Mouse (Mus musculus) forebrain, embryonic 10.5 days (tissue): Measurements from ENCODE around the gene Aoc1. TPM values are rescaled to one million over a fixed set of nuclear protein-coding genes. Genes with fewer than 3 reads are reported as not detected.

Source experiments
- DNase-seq: peaks from one replicate; pipeline ENCODE4 v3.0.0-alpha.2; 2017; ENCODE audit warnings: low spot score; ENCODE audit errors: extremely low spot score
- H3K27ac ChIP-seq: fragments of 300-500 bp; sonication (generic); 2 replicates; pipeline ENCODE4 v1.5.1; 2016; ENCODE audit warnings: mild to moderate bottlenecking
- H3K27me3 ChIP-seq: fragments of 300-500 bp; sonication (generic); 2 replicates; pipeline ENCODE4 v1.6.1; 2016; ENCODE audit warnings: mild to moderate bottlenecking; ENCODE audit not compliant: poor library complexity, severe bottlenecking
- H3K36me3 ChIP-seq: fragments of 300-500 bp; sonication (generic); replicated peaks from 2 replicates; pipeline ENCODE4 v1.6.1; 2016; ENCODE audit warnings: mild to moderate bottlenecking, moderate library complexity
- H3K4me1 ChIP-seq: fragments of 300-500 bp; sonication (generic); 2 replicates; pipeline ENCODE4 v1.6.1; 2016
- H3K4me3 ChIP-seq: fragments of 300-500 bp; sonication (generic); 2 replicates; pipeline ENCODE4 v1.5.1; 2016; ENCODE audit warnings: mild to moderate bottlenecking, moderate library complexity
- H3K9me3 ChIP-seq: fragments of 300-500 bp; sonication (generic); 2 replicates; pipeline ENCODE4 v1.6.1; 2016; ENCODE audit warnings: mild to moderate bottlenecking, moderate library complexity
- WGBS: fragments of 180-500 bp; shearing (Covaris S2); methylation state at CpG from one replicate; pipeline ENCODE4 v1.1.7; 2016; 5-methylcytosine and 5-hydroxymethylcytosine counted together
- polyA plus RNA-seq: library from polyadenylated mRNA; unstranded; fragments of >200 nt; fragmentation: Nextera tagmentation; extraction: Ambion mirVana; gene quantifications from 2 replicates; pipeline ENCODE4 v1.2.1, GENCODE M21; 2016

The Aoc1 gene
- polyA plus RNA-seq, 1 experiment from 2014 or later, result 0.05 TPM

- no peaks in the 10 kb centered on the region for H3K9me3 ChIP-seq
- H3K4me1 ChIP-seq, result peaks cover 30% of the 10 kb centered on the region
- H3K27ac ChIP-seq, result peak within 1 kb of the TSS; percentile 80
- 26% methylated on average over 6 of the region's 6 CpGs for WGBS
- peak; percentile 64 for DNase-seq
- H3K36me3 ChIP-seq, result no peaks in the 10 kb centered on the region
- H3K27me3 ChIP-seq, result no peaks in the 10 kb centered on the region
- peak within 1 kb of the TSS; percentile 43 for H3K4me3 ChIP-seq
These were observed 31.6 kb upstream of the Aoc1 start, which contains the start of gene Tmem176b for GRCm38 (mm10) chr6:48840973-48841625. TSS of gene Tmem176b (minus strand) at chr6:48841496.

GRCm38 (mm10) chr6:48842111-48842842 is 30.4 kb upstream of the Aoc1 start:
- 81% methylated on average over 11 of the region's 11 CpGs for WGBS
- peak overlapping the region; percentile 43; the same call in 1 of the 2 replicates for H3K4me3 ChIP-seq
- H3K27me3 ChIP-seq, result no peaks in the 10 kb centered on the region
- no peak for DNase-seq
- H3K36me3 ChIP-seq, result no peaks in the 10 kb centered on the region
- 0 out of 2 replicates have a peak overlapping the region, but pooled peaks have one; percentile 80 for H3K27ac ChIP-seq
- H3K4me1 ChIP-seq, result peaks cover 30% of the 10 kb centered on the region
- H3K9me3 ChIP-seq, result no peaks in the 10 kb centered on the region

GRCm38 (mm10) chr6:48845086-48845485 is 27.6 kb upstream of the Aoc1 start:
- Histone ChIP-seq H3K36me3 (no peaks in the 10 kb centered on the region), H3K27ac (no peak overlapping the region), H3K9me3 (no peaks in the 10 kb centered on the region), H3K27me3 (no peaks in the 10 kb centered on the region), H3K4me3 (no peak overlapping the region), H3K4me1 (peaks cover 24% of the 10 kb centered on the region)
- DNase-seq, result no peak
- 68% methylated on average over 4 of the region's 4 CpGs for WGBS

GRCm38 (mm10) chr6:48851820-48852491 is 20.7 kb upstream of the Aoc1 start:
- no peaks in the 10 kb centered on the region for H3K36me3 ChIP-seq
- WGBS, result under 1% methylated on average over 29 of the region's 29 CpGs
- peak; percentile 53 for DNase-seq
- H3K9me3 ChIP-seq, result 0 out of 2 replicates have a peak, but pooled peaks cover 3% of the 10 kb centered on the region
- peak overlapping the region; percentile 85 for H3K27ac ChIP-seq
- H3K4me1 ChIP-seq, result peaks cover 14% of the 10 kb centered on the region
- peak overlapping the region; percentile 53 for H3K4me3 ChIP-seq
- H3K27me3 ChIP-seq, result 0 out of 2 replicates have a peak, but pooled peaks cover 5% of the 10 kb centered on the region

GRCm38 (mm10) chr6:48854155-48854554 is 18.5 kb upstream of the Aoc1 start:
- 98% methylated on average over 2 of the region's 2 CpGs for WGBS
- no peak overlapping the region for H3K4me3 ChIP-seq
- peaks cover 14% of the 10 kb centered on the region for H3K4me1 ChIP-seq
- peaks cover 9% of the 10 kb centered on the region; the same call in 1 of the 2 replicates for H3K27me3 ChIP-seq
- no peak overlapping the region for H3K27ac ChIP-seq
- 0 out of 2 replicates have a peak, but pooled peaks cover 3% of the 10 kb centered on the region for H3K9me3 ChIP-seq
- H3K36me3 ChIP-seq, result no peaks in the 10 kb centered on the region
- DNase-seq, result no peak

GRCm38 (mm10) chr6:48857613-48858302 is 14.9 kb upstream of the Aoc1 start:
- no peak overlapping the region for H3K4me3 ChIP-seq
- H3K4me1 ChIP-seq, result peaks cover 5% of the 10 kb centered on the region
- H3K27ac ChIP-seq, result no peak overlapping the region
- WGBS, result 56% methylated on average over 8 of the region's 8 CpGs
- 0 out of 2 replicates have a peak, but pooled peaks cover 3% of the 10 kb centered on the region for H3K9me3 ChIP-seq
- no peak for DNase-seq
- H3K27me3 ChIP-seq, result peaks cover 31% of the 10 kb centered on the region
- H3K36me3 ChIP-seq, result no peaks in the 10 kb centered on the region

- Histone ChIP-seq H3K4me1 (peaks cover 5% of the 10 kb centered on the region), H3K9me3 (no peaks in the 10 kb centered on the region), H3K36me3 (no peaks in the 10 kb centered on the region), H3K27me3 (peaks cover 54% of the 10 kb centered on the region), H3K4me3 (peak overlapping the region; percentile 42), H3K27ac (no peak overlapping the region)
- DNase-seq, result peak; percentile 52
- 12% methylated on average over 23 of the region's 23 CpGs for WGBS
These were observed 12.4 kb upstream of the Aoc1 start for GRCm38 (mm10) chr6:48860130-48860815.

- WGBS, result 70% methylated on average over 1 of the region's 1 CpGs
- no peak overlapping the region for H3K27ac ChIP-seq
These were observed 11.8 kb upstream of the Aoc1 start for GRCm38 (mm10) chr6:48860851-48861250.

GRCm38 (mm10) chr6:48861616-48862280 is 10.9 kb upstream of the Aoc1 start:
- H3K27me3 ChIP-seq, result peaks cover 61% of the 10 kb centered on the region
- no peak for DNase-seq
- H3K36me3 ChIP-seq, result no peaks in the 10 kb centered on the region
- no peaks in the 10 kb centered on the region for H3K9me3 ChIP-seq
- no peak overlapping the region for H3K4me3 ChIP-seq
- no peak overlapping the region for H3K27ac ChIP-seq
- H3K4me1 ChIP-seq, result peaks cover 15% of the 10 kb centered on the region
- 80% methylated on average over 12 of the region's 12 CpGs for WGBS

More at GRCm38 (mm10) chr6:48860851-48861250, 11.8 kb upstream of the Aoc1 start:
- Histone ChIP-seq H3K4me1 (peaks cover 6% of the 10 kb centered on the region), H3K9me3 (no peaks in the 10 kb centered on the region), H3K4me3 (no peak overlapping the region), H3K36me3 (no peaks in the 10 kb centered on the region), H3K27me3 (peaks cover 59% of the 10 kb centered on the region)
- no peak for DNase-seq

GRCm38 (mm10) chr6:48862816-48863215 is 9.9 kb upstream of the Aoc1 start:
- DNase-seq, result no peak
- H3K27ac ChIP-seq, result no peak overlapping the region
- H3K36me3 ChIP-seq, result no peaks in the 10 kb centered on the region
- no peaks in the 10 kb centered on the region for H3K9me3 ChIP-seq
- peaks cover 25% of the 10 kb centered on the region for H3K4me1 ChIP-seq
- peaks cover 70% of the 10 kb centered on the region for H3K27me3 ChIP-seq
- H3K4me3 ChIP-seq, result no peak overlapping the region
- 85% methylated on average over 4 of the region's 4 CpGs for WGBS

GRCm38 (mm10) chr6:48863488-48863887 is 9.2 kb upstream of the Aoc1 start:
- Histone ChIP-seq H3K9me3 (no peaks in the 10 kb centered on the region), H3K27ac (no peak overlapping the region), H3K36me3 (no peaks in the 10 kb centered on the region), H3K4me3 (no peak overlapping the region), H3K4me1 (peaks cover 25% of the 10 kb centered on the region), H3K27me3 (peaks cover 76% of the 10 kb centered on the region)
- 88% methylated on average over 7 of the region's 7 CpGs for WGBS
- no peak for DNase-seq
